Mouse (Mus musculus): Measurements from ENCODE around the gene Cdc5l. TPM values are rescaled to one million over a fixed set of nuclear protein-coding genes. Genes with fewer than 3 reads are reported as not detected.

Cdc5l gene
- total and polyA plus RNA-seq, 3 experiments = 7.5 to 109 (median 78.5) TPM

GRCm38 (mm10) chr17:45402126-45402525 is 31.4 kb downstream of the Cdc5l start:
- ATAC-seq (ENCODE audit: extremely low read depth, insufficient number of reproducible peaks, low FRiP score, poor library complexity, severe bottlenecking) (no peak), DNase-seq (ENCODE audit: low spot score) (no peak)
- H3K36me3 ChIP-seq (replicated peaks) = peaks cover 87% of the 10 kb centered on the region
- no peaks in the 10 kb centered on the region for H3K27me3 ChIP-seq (ENCODE audit: insufficient read depth, low read length)
- H3K9me3 ChIP-seq (replicated peaks) = no peaks in the 10 kb centered on the region
- TF ChIP-seq TAL1 (conservative IDR thresholded peaks at IDR 0.05; ENCODE audit: low read depth, low read length) (no peak), GATA1 (IDR thresholded peaks at IDR 0.05; ENCODE audit: borderline replicate concordance, low read length) (no peak), CTCF (IDR thresholded peaks at IDR 0.05; ENCODE audit: low read depth, low read length) (no peak), POLR2AphosphoS5 (IDR thresholded peaks at IDR 0.05; ENCODE audit: insufficient replicate concordance, low read depth, low read length) (no peak), GATA2 (IDR thresholded peaks at IDR 0.05; ENCODE audit: borderline replicate concordance, low read depth, low read length) (no peak)
- H3K4me1 ChIP-seq (ENCODE audit: insufficient read depth, low read depth, low read length) = no peaks in the 10 kb centered on the region; the same call in 1 of the 2 replicates
- H3K4me3 ChIP-seq (ENCODE audit: low read depth, low read length) = no peak overlapping the region

GRCm38 (mm10) chr17:45401126-45401905 is 32.2 kb downstream of the Cdc5l start:
- DNase-seq (ENCODE audit: low spot score) (no peak), ATAC-seq (ENCODE audit: extremely low read depth, insufficient number of reproducible peaks, low FRiP score, poor library complexity, severe bottlenecking) (no peak)
- Histone ChIP-seq H3K4me1 (ENCODE audit: insufficient read depth, low read depth, low read length) (peaks cover 4% of the 10 kb centered on the region; the same call in 1 of the 2 replicates), H3K36me3 (replicated peaks) (peaks cover 86% of the 10 kb centered on the region), H3K4me3 (ENCODE audit: low read depth, low read length) (no peak overlapping the region), H3K27me3 (ENCODE audit: insufficient read depth, low read length) (no peaks in the 10 kb centered on the region), H3K9me3 (replicated peaks) (no peaks in the 10 kb centered on the region)
- TF ChIP-seq GATA1 (IDR thresholded peaks at IDR 0.05; ENCODE audit: borderline replicate concordance, low read length) = no peak
- no peak for TF ChIP-seq TAL1 (conservative IDR thresholded peaks at IDR 0.05; ENCODE audit: low read depth, low read length)
- TF ChIP-seq CTCF (IDR thresholded peaks at IDR 0.05; ENCODE audit: low read depth, low read length) = no peak
- no peak for TF ChIP-seq GATA2 (IDR thresholded peaks at IDR 0.05; ENCODE audit: borderline replicate concordance, low read depth, low read length)
- TF ChIP-seq POLR2AphosphoS5 (IDR thresholded peaks at IDR 0.05; ENCODE audit: insufficient replicate concordance, low read depth, low read length) = no peak

GRCm38 (mm10) chr17:45398021-45398420 is 35.5 kb downstream of the Cdc5l start:
- no peak for DNase-seq (ENCODE audit: low spot score)
- Histone ChIP-seq H3K9me3 (replicated peaks) (no peaks in the 10 kb centered on the region), H3K36me3 (replicated peaks) (peaks cover 83% of the 10 kb centered on the region), H3K27me3 (ENCODE audit: insufficient read depth, low read length) (no peaks in the 10 kb centered on the region), H3K4me1 (ENCODE audit: insufficient read depth, low read depth, low read length) (peaks cover 9% of the 10 kb centered on the region; the same call in 1 of the 2 replicates), H3K4me3 (ENCODE audit: low read depth, low read length) (no peak overlapping the region)
- ATAC-seq (ENCODE audit: extremely low read depth, insufficient number of reproducible peaks, low FRiP score, poor library complexity, severe bottlenecking) = no peak
- TF ChIP-seq CTCF (IDR thresholded peaks at IDR 0.05; ENCODE audit: low read depth, low read length) (no peak), GATA2 (IDR thresholded peaks at IDR 0.05; ENCODE audit: borderline replicate concordance, low read depth, low read length) (no peak), POLR2AphosphoS5 (IDR thresholded peaks at IDR 0.05; ENCODE audit: insufficient replicate concordance, low read depth, low read length) (no peak), TAL1 (conservative IDR thresholded peaks at IDR 0.05; ENCODE audit: low read depth, low read length) (no peak), GATA1 (IDR thresholded peaks at IDR 0.05; ENCODE audit: borderline replicate concordance, low read length) (no peak)

GRCm38 (mm10) chr17:45397541-45397940 is 36.0 kb downstream of the Cdc5l start:
- Histone ChIP-seq H3K4me1 (ENCODE audit: insufficient read depth, low read depth, low read length) (peaks cover 9% of the 10 kb centered on the region; the same call in 1 of the 2 replicates), H3K36me3 (replicated peaks) (peaks cover 84% of the 10 kb centered on the region), H3K9me3 (replicated peaks) (no peaks in the 10 kb centered on the region), H3K27me3 (ENCODE audit: insufficient read depth, low read length) (no peaks in the 10 kb centered on the region), H3K4me3 (ENCODE audit: low read depth, low read length) (no peak overlapping the region)
- DNase-seq (ENCODE audit: low spot score) (no peak), ATAC-seq (ENCODE audit: extremely low read depth, insufficient number of reproducible peaks, low FRiP score, poor library complexity, severe bottlenecking) (no peak)
- no peak for TF ChIP-seq CTCF (IDR thresholded peaks at IDR 0.05; ENCODE audit: low read depth, low read length)
- TF ChIP-seq TAL1 (conservative IDR thresholded peaks at IDR 0.05; ENCODE audit: low read depth, low read length) = no peak
- no peak for TF ChIP-seq POLR2AphosphoS5 (IDR thresholded peaks at IDR 0.05; ENCODE audit: insufficient replicate concordance, low read depth, low read length)
- no peak for TF ChIP-seq GATA1 (IDR thresholded peaks at IDR 0.05; ENCODE audit: borderline replicate concordance, low read length)
- TF ChIP-seq GATA2 (IDR thresholded peaks at IDR 0.05; ENCODE audit: borderline replicate concordance, low read depth, low read length) = no peak

DNA sequence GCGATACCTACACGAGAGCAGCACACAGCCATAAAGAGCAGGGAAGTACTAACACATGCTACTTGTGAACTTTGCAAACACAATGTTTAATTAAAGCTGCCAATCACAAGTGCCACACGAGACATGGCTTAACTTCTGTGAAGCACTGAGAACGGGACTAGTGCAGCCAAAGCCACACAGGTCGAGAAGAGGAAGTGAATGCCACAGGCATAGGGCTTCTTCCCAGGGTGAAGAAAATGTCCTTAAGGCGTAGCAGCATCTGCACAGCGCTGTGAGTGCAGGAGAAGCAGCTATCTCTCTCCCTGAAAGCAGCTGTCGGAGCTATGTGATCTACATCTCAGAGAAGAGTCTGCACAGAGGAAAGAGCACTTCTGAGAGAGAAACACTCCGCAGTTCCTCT is 38.9 kb downstream of the Cdc5l start:
- Histone ChIP-seq H3K4me1 (ENCODE audit: insufficient read depth, low read depth, low read length) (peaks cover 9% of the 10 kb centered on the region; the same call in 1 of the 2 replicates), H3K36me3 (replicated peaks) (peaks cover 84% of the 10 kb centered on the region), H3K9me3 (replicated peaks) (no peaks in the 10 kb centered on the region), H3K27me3 (ENCODE audit: insufficient read depth, low read length) (no peaks in the 10 kb centered on the region), H3K4me3 (ENCODE audit: low read depth, low read length) (no peak overlapping the region)
- DNase-seq (ENCODE audit: low spot score) (no peak), ATAC-seq (ENCODE audit: extremely low read depth, insufficient number of reproducible peaks, low FRiP score, poor library complexity, severe bottlenecking) (peak; percentile 22; the same call in 1 of the 2 replicates)
- TF ChIP-seq POLR2AphosphoS5 (IDR thresholded peaks at IDR 0.05; ENCODE audit: insufficient replicate concordance, low read depth, low read length) (no peak), CTCF (IDR thresholded peaks at IDR 0.05; ENCODE audit: low read depth, low read length) (no peak), GATA1 (IDR thresholded peaks at IDR 0.05; ENCODE audit: borderline replicate concordance, low read length) (no peak), TAL1 (conservative IDR thresholded peaks at IDR 0.05; ENCODE audit: low read depth, low read length) (no peak), GATA2 (IDR thresholded peaks at IDR 0.05; ENCODE audit: borderline replicate concordance, low read depth, low read length) (no peak)

DNA sequence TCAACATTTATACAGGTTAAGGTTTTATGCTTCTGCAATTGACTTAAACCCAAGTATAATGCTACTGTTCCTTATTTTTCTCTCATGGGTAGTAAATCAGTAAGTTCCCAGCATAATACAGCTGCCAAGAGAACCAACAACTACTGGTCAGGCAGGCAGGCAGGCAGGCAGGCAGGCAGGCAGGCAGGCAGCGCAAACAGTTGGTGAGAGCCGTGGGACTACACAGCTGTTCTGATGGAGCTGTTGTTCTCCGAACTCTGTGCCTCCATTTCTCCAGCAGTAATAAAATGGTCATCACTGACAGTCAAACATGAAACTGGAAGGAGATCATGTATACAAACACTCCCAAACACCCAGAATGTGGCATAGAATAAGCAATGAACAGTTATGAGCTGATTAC is 39.8 kb downstream of the Cdc5l start:
- no peaks in the 10 kb centered on the region for H3K9me3 ChIP-seq (replicated peaks)
- ATAC-seq (ENCODE audit: extremely low read depth, insufficient number of reproducible peaks, low FRiP score, poor library complexity, severe bottlenecking) (no peak), DNase-seq (ENCODE audit: low spot score) (no peak)
- TF ChIP-seq GATA2 (IDR thresholded peaks at IDR 0.05; ENCODE audit: borderline replicate concordance, low read depth, low read length) (no peak), CTCF (IDR thresholded peaks at IDR 0.05; ENCODE audit: low read depth, low read length) (no peak), POLR2AphosphoS5 (IDR thresholded peaks at IDR 0.05; ENCODE audit: insufficient replicate concordance, low read depth, low read length) (no peak), TAL1 (conservative IDR thresholded peaks at IDR 0.05; ENCODE audit: low read depth, low read length) (no peak), GATA1 (IDR thresholded peaks at IDR 0.05; ENCODE audit: borderline replicate concordance, low read length) (no peak)
- peaks cover 9% of the 10 kb centered on the region; the same call in 1 of the 2 replicates for H3K4me1 ChIP-seq (ENCODE audit: insufficient read depth, low read depth, low read length)
- H3K4me3 ChIP-seq (ENCODE audit: low read depth, low read length) = no peak overlapping the region
- peaks cover 81% of the 10 kb centered on the region for H3K36me3 ChIP-seq (replicated peaks)
- H3K27me3 ChIP-seq (ENCODE audit: insufficient read depth, low read length) = no peaks in the 10 kb centered on the region
